Mouse (Mus musculus): ENCODE data around the gene Olfr1013.

The Olfr1013 gene

GRCm38 (mm10) chr2:85766798-85767197 lies at the start of gene Olfr1013:
TSS of gene Olfr1013 (plus strand) at chr2:85767098.
- in situ Hi-C loops (cut with MboI; ENCODE audit: low sequenced_read_pairs), result no loop called here

GRCm38 (mm10) chr2:85725793-85726192 lies 41.1 kb upstream of the Olfr1013 start:
- in situ Hi-C loops (cut with MboI; ENCODE audit: low sequenced_read_pairs), result no loop called here

DNA sequence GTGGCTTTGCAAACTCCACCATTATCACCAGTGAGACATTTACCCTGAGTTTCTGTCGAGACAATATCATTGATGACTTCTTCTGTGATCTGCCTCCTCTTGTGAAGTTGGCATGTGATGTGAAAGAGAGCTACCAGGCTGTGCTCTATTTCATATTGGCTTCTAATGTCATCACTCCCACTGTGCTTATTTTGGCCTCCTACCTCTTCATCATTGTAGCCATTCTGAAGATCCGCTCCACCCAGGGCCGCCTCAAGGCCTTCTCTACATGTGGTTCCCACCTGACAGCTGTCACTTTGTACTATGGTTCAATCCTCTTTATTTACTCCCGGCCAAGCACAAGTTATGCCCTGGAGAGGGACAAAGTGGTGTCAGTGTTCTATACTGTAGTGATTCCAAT lies 13.1 kb upstream of the Olfr1013 start:
- in situ Hi-C loops (cut with MboI; ENCODE audit: low sequenced_read_pairs), result no loop called here

DNA sequence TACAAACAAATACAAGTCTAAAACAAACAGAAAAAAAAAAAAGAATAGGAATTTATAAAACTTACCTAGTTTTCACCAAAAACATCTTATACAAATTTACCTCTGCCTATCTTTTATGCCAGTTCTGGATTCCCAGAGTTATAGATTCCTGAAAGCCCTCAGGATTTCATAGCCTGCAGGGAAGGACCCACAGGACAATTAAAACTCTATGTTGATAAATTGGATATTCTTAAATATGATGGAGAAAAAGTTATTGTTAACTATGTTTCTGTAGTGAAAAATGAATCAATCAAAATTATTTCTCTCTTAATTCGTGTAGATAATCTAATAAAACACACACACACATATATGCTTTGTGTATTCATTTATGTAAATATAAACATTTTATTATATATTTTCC lies 4.2 kb upstream of the Olfr1013 start, which contains the start of gene Olfr1012:
Gene Olfr1012, minus strand, starts transcription at position 101 of the 400 bp plus-strand sequence.
- in situ Hi-C loops (cut with MboI; ENCODE audit: low sequenced_read_pairs), result no loop called here

DNA sequence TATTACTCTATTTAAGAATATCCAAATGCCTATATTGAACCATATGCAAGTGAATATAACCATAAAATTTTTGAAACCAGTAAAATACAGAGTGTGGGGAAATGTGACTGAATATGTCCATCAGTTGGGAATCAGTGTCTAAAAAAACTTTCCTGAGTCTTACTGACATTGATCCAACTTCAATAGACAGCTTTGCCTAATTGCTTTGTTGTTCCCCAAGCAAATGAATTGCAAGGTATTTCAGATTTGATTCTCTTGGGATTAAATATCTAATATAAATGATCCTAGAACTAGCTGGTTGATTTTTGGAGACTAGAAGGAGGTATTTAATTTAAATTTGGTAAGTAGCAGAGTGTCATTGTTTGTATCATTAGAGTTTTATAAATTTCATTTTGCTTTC lies 5.5 kb downstream of the Olfr1013 start, which contains the start of gene Olfr1014:
Gene Olfr1014, plus strand, starts transcription at position 301 of the 400 bp plus-strand sequence.
- in situ Hi-C loops (cut with MboI; ENCODE audit: low sequenced_read_pairs), result no loop called here

- in situ Hi-C loops (cut with MboI; ENCODE audit: low sequenced_read_pairs), result no loop called here
Observed at GRCm38 (mm10) chr2:85781717-85782116, 14.8 kb downstream of the Olfr1013 start, which contains the start of gene Olfr1015. TSS of gene Olfr1015 (plus strand) at chr2:85782017.

DNA sequence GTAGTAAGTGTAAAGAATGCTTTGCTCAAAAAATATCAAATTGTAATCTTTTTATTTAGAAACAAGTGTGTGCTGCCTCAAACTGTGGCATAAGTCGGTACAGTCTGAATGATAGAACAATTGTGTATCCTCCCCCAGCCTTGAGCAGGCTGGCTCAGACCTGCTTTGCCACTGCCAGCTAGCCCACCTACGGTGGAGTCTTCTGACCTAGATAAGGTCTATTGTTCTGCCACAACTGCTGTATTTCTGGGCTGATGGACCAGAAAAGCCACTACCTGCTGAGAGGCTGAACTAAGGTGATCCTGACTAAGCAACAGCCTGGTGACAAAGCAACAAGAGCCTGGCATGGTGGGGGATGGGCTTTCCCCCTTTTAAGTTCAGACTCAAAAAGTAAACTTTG lies 25.4 kb downstream of the Olfr1013 start:
- in situ Hi-C loops (cut with MboI; ENCODE audit: low sequenced_read_pairs), result no loop called here

- in situ Hi-C loops (cut with MboI; ENCODE audit: low sequenced_read_pairs), result no loop called here
Observed at GRCm38 (mm10) chr2:85802444-85802843, 35.5 kb downstream of the Olfr1013 start, which contains the start of gene Olfr1016. TSS of gene Olfr1016 (minus strand) at chr2:85802544.

DNA sequence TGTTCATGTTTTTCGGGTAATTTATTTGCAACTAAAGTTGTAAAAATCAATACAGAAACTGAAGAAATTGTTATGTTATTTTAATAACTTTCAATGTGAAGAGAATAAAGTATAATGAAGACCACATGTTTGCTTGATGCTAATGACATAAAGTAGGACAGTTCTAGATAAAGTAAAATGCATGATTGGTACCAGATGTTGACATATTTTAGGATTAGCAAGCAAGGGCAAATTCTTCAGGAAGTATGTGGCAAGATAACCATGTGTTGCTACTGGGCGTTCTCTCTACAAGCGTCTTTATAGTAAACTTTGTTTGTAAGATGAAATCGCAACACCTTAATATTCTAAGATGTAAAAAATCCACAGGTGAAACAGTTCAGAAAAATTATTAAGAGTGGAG lies 37.6 kb downstream of the Olfr1013 start:
- in situ Hi-C loops (cut with MboI; ENCODE audit: low sequenced_read_pairs), result no loop called here

DNA sequence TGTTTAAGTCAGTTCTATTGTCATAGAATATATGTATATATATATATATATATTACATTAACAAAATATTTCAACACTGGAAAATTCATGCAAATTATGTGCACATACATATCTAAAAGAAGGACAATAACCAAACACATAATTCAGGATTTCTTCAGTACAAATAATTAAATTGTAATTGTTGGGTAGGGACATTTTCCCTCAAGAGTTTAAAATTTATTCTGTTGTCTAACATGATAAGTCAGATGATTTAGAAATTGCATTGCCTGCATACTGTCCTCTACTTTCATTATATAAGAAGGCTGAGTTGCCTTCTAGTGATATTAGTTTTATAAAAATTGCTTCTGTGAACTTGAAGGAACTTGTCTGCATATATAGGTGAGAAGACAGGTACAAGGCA lies 51.3 kb downstream of the Olfr1013 start, which contains the start of gene Olfr1018:
Gene Olfr1018, plus strand, starts transcription at position 301 of the 400 bp plus-strand sequence.
- in situ Hi-C loops (cut with MboI; ENCODE audit: low sequenced_read_pairs), result no loop called here

Data from CH12F3 (cell line).